Mouse (Mus musculus) stomach, postnatal 0 days (tissue): ENCODE results near the gene Cers6.

Experiments
- CTCF ChIP-seq: IDR thresholded peaks from 2 replicates; pipeline ENCODE4 v1.5.1; 2016; ENCODE audit warnings: antibody characterized with exemption, low read depth, mild to moderate bottlenecking, moderate library complexity
- EP300 ChIP-seq: optimal IDR thresholded peaks from 2 replicates; pipeline ENCODE3; 2016; ENCODE audit warnings: antibody characterized with exemption

DNA sequence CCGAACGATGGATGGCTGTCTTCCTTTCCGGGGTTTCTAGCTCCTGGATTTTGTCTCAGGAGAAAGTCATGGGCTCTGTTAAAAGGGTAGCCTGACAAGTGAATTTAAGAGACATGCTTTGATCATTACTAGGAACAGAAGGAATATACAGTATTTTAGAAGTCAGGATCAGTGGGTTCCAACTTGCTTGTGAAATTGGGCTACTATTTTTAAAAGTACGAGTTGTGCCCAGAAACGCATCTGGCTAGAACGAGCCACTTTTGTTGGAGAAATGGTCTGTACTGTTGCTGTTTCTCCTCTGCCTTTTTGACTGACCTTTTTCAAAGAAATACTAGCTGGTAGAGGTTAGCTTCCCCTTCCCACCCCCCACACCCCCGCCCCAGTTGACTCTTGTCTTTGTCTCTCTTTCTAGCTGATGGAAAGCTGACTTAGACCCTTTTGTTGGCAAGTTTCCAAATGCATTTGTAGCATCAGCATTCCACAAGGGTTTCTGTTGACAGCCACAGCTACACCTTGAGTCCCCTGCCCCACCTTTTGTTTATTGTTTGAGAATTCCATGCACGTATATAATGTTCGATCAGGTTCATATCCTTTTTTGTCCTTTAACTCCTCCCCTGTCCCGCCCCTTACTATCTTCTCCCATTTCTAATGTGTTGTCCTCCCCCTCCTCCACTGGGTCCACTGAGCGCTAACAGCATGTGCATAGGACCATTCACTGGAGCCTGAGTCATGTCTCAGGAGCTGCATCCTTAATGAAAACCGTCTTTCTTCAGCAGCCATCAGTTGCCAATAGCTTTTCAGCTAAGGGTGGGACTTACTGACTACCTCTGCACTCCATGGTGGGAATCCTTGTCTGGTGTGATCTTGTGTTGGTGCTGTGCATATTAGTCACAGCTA lies 50.6 kb downstream of the Cers6 start:
- no peak for TF ChIP-seq CTCF
- TF ChIP-seq EP300 = no peak
